Mouse (Mus musculus) midbrain, embryonic 14.5 days (tissue): ENCODE data around the gene Zfp568. TPM values are rescaled to one million over a fixed set of nuclear protein-coding genes. Genes with fewer than 3 reads are reported as not detected.

Experiments
- polyA plus RNA-seq: library from polyadenylated mRNA; unstranded; fragments of >200 nt; fragmentation: Nextera tagmentation; extraction: Ambion mirVana; gene quantifications from 2 replicates; pipeline ENCODE4 v1.2.1, GENCODE M21; 2014

Zfp568 gene
- polyA plus RNA-seq, 1 experiment from 2014 or later = 5.5 TPM

Other genes starting within 250 kb of the Zfp568 start
- gene Zfp84, start 215.4 kb upstream of the Zfp568 start, polyA plus RNA-seq = 20.0 and 21.0 TPM in 2 replicates
- 16.0 and 16.2 TPM in 2 replicates for gene Zfp30, start 200.0 kb upstream of the Zfp568 start, polyA plus RNA-seq
- gene Zfp790, start 167.8 kb upstream of the Zfp568 start, polyA plus RNA-seq = 20.6 and 35.1 TPM in 2 replicates
- 13.7 and 16.5 TPM in 2 replicates for gene Zfp940, start 130.3 kb upstream of the Zfp568 start, polyA plus RNA-seq
- 23.9 and 25.4 TPM in 2 replicates for gene Zfp420, start 124.0 kb upstream of the Zfp568 start, polyA plus RNA-seq
- 13.8 and 17.5 TPM in 2 replicates for gene Zfp27, start 77.4 kb upstream of the Zfp568 start, polyA plus RNA-seq
- 7.0 and 12.3 TPM in 2 replicates for gene Zfp383, start 75.7 kb upstream of the Zfp568 start, polyA plus RNA-seq
- 16.3 and 22.1 TPM in 2 replicates for gene Zfp74, start 29.9 kb upstream of the Zfp568 start, polyA plus RNA-seq
- 13.5 and 14.3 TPM in 2 replicates for gene Zfp14, start 67.4 kb downstream of the Zfp568 start, polyA plus RNA-seq
- gene Zfp82, start 88.9 kb downstream of the Zfp568 start, polyA plus RNA-seq = 11.3 and 11.6 TPM in 2 replicates
- gene Gm26920, start 106.5 kb downstream of the Zfp568 start, polyA plus RNA-seq = 1.7 and 1.8 TPM in 2 replicates
- 17.5 and 21.1 TPM in 2 replicates for gene Zfp566, start 106.6 kb downstream of the Zfp568 start, polyA plus RNA-seq
- 86.6 and 101 TPM in 2 replicates for gene Zfp260, start 110.8 kb downstream of the Zfp568 start, polyA plus RNA-seq
- 10.7 and 11.7 TPM in 2 replicates for gene Zfp382, start 138.0 kb downstream of the Zfp568 start, polyA plus RNA-seq
- 18.5 and 19.7 TPM in 2 replicates for gene Zfp146, start 185.8 kb downstream of the Zfp568 start, polyA plus RNA-seq
- gene Cox7a1, start 200.2 kb downstream of the Zfp568 start, polyA plus RNA-seq = 5.5 TPM in 2 replicates
- gene Capns1, start 214.9 kb downstream of the Zfp568 start, polyA plus RNA-seq = 53.0 and 70.5 TPM in 2 replicates
- gene Polr2i, start 248.0 kb downstream of the Zfp568 start, polyA plus RNA-seq = 176 and 240 TPM in 2 replicates
- 337 and 360 TPM in 2 replicates for gene Tbcb, start 248.3 kb downstream of the Zfp568 start, polyA plus RNA-seq